Mouse (Mus musculus) retina, embryonic 14.5 days (tissue): Measurements from ENCODE around the gene Knstrn.

Experiments
- DNase-seq: peaks from one replicate; pipeline ENCODE4 v3.0.0-alpha.2; 2015; ENCODE audit warnings: low spot score

Gene Knstrn

DNA sequence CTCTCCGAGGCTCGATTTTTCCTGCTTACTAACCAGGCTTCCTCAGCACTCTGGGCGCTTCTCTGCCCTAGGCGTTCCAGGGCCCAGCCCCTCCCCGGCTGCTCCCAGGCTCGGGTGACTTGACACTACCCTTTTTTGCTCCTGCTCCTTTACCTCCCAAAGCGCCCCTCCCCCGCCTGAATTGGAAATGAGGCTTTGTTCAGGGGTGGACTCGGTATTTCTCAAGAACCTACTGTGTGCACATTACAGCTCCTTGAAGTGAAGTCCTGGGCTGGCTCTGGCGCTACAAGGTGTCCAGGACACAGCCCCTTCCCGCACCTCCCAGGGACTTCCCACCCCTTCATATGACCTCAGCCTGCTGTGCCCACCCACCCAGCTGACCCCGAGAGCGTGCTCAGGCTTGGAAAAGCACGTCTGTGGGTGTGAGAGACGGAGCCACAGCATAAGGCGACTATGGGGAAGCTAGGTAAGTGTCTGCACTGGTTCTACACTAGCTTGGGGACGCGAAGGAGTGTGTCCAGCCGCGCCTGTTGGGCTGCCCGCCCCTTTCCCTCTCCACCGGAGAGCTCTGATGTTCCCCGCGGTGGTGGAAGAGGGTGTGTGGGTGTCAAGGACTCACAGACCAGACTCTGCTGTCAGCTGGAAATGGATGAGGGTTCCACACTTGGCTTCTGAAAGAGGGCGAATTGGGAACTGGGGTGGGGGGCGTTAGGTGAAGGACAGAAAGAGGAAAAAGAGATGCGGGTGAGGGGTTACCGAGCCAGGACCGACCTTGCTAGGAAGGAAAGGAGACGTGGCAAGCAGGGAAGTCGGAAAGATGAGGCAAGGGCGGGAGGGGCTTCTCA, 86.4 kb downstream of the Knstrn start, which contains the start of gene Bahd1:
Gene Bahd1, plus strand, starts transcription at position 397 of the 845 bp plus-strand sequence.
- DNase-seq = peak; percentile 46

DNA sequence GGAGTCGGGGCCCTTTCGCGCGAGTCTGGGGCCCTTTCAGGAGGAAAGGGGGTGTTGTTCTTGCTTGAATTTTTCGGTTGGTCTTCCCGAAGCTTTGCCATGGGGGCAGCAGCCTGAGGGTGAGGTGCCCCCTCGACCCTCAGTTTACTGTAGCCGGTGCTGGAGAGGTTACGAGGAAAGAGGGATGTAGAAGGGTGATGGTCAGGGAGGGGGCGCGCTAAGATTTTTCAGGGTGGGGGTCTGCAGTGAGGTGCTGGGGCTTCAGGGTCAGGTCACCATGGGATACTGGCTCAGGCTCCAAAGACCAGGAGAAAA, 87.0 kb downstream of the Knstrn start:
- no peak for DNase-seq

DNA sequence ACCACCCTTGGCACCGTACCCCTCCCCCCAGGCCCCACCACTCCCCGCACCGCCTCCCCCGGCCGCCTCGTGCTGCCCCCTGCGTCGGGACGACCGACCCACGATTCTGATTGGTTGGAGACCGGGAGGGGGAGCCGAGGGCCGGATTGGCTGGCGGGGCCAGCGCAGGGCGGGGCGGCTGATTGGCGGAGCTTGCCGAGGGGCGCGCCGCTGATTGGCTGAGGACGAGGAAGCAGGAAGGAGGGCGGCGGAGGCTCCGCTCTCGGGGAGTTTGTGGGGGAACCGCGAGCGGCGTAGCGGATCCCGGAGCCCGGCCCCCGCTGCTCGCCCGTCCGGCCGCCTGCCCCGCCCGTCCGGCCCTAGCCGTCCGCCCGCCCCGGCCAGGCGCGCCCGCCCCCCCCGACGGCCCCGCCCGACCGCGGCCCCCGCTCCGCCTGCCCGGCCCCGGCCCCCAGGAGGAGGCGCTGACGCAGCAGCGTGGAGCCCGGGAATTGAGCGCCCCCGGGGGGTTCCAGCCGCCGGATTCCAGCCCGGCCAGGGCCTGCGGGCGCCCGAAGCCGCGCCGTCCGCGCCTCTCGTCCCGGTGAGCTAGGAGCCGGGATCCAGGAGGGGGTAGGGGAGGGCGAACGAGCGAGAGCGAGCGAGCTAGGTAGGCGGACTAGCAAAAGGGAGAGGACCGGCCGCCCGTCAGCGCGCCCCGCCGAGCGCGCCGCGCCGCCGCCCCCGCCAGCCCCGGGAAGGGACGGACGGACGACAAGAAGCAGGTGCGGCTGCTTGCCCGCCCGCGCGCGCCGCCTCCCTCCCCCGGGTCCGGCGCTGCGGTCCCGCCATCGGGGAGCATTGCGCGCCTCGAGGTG, 87.6 kb downstream of the Knstrn start:
- DNase-seq = peak; percentile 94

DNA sequence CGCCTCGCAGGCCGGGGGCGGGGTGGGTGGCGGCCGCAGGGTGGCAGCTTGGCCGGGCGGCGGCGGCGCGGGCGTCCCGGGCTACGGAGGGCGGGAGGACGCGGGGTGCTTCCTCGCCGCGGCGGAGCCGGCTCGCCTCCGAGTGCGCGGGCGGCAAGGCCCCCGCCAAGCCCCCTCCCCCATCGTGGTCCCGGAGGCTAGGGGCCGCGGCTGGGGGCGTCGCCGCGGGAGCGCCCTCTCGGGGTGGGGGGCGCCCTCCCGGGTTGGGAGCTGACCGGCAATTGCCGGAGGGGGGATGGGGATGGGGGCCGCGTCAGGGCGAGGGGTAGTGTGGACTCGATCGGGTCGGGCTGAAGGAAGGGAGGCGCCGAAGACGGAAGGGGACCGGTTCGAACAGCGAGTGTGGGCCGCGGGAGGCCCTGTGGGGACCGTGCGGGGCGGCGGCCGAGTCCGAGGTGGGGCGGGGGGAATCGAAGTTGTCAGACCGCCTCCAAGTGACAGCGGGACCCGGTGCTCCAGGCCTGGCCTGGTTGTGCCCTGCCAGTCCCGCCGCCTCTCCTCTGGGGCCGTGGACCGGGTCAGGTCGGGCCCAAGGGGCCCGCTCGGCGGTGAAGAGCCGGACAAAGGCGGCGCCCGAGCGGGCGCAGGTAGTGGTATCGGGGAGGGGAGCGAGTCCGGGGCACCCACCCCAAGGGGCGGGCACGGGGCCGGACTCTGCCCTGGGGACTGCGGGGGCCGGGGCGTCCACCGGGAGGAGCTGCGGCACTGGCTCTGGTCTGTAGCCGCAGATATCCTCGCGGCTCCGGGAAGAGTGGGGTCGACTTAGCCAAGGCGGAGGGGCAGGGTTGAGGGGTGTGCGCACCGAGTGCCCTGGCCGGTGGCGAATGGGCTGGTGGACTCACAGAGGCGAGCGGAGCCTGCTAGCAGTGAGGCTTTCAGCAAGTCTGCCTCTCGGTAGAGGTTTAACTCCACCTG, 88.5 kb downstream of the Knstrn start:
- DNase-seq = peak; percentile 60

DNA sequence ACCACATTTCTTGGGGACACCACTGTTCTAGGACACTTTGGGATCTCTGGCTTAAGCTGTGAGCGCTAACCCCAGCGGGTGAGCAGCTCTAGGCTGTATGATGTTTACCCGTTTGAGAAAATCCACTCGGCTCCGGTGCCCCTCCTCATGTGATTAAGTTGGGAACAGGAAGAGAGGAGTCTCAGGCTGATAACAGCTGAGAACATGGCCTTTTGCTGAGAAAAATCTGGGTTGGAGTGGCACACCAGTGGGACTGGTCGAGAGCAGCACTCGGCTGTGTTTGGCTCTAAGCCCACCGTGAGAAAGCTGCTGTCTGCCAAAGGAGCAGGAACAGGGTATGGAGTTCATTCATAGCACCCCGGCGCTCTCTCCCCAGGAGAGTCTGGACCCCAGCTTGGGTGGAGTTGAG, 89.5 kb downstream of the Knstrn start:
- no peak for DNase-seq
